Mouse (Mus musculus) G1E (cell line): ENCODE data around the gene 1700113H08Rik.

Experiments used
- CTCF ChIP-seq: IDR thresholded peaks from 2 replicates; pipeline ENCODE4 v1.5.1; 2012; ENCODE audit warnings: low read depth, low read length, inconsistent platforms, mixed read lengths
- GATA1 ChIP-seq: IDR thresholded peaks from 2 replicates; pipeline ENCODE4 v1.6.1; 2012; ENCODE audit warnings: borderline replicate concordance, low read length, inconsistent platforms, mixed read lengths
- POLR2AphosphoS5 ChIP-seq: IDR thresholded peaks from 2 replicates; pipeline ENCODE4 v1.6.1; 2012; ENCODE audit warnings: low read depth, low read length, inconsistent platforms; ENCODE audit not compliant: insufficient replicate concordance

- TF ChIP-seq CTCF (no peak), POLR2AphosphoS5 (no peak), GATA1 (no peak)
Observed at GRCm38 (mm10) chr10:87046469-87046868, 11.4 kb upstream of the 1700113H08Rik start.
